In the genomic region with DNA sequence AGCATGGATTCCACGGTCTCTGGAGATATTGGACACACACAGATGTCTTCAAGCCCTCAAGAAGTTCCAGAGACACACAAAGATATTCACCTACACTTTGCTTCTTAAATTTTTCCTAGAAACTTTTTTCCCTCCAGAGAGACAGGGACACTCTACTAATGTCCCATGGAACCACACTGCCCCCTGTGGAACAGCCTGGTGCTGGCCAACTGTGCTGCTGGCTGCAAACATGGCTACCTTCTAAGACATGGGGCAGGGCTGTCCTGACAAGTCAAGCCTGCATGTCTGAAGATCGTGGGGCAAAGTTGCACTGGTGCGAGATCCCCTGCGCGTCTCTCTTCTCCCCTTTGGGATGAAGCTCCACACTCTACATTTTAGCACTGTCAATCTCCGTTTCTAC, we compare ENCODE assay signal across 8 mouse cellular contexts.
A peak's percentile ranks its signal among the peaks of the same experiment; 100 is the strongest.
DNase-seq lines count a peak whose midpoint lies in the region; ATAC-seq and TF ChIP-seq lines count a peak whose summit lies in the region.

No protein-coding gene starts in this region.

- H3K27ac ChIP-seq in embryonic facial prominence, embryonic 14.5 days (replicated peaks; ENCODE audit: low read depth, low read length), result no peak overlapping the region
- H3K27ac ChIP-seq in heart, embryonic 16.5 days (ENCODE audit: low read length), result no peak overlapping the region
- no peak overlapping the region for H3K27ac ChIP-seq in layer of hippocampus, adult 2 months
- no peak overlapping the region for H3K27ac ChIP-seq in lung, embryonic 16.5 days (ENCODE audit: low read length)
- H3K27ac ChIP-seq in stomach, embryonic 14.5 days (ENCODE audit: low read length), result no peak overlapping the region

- ATAC-seq in embryonic facial prominence, embryonic 14.5 days (ENCODE audit: low read depth), result peak; percentile 79
- ATAC-seq in heart, embryonic 16.5 days (replicated peaks; ENCODE audit: extremely low read depth, insufficient read depth, low FRiP score), result peak; percentile 82
- ATAC-seq in lung, embryonic 16.5 days (ENCODE audit: low read depth), result peak; percentile 85
- 0 out of 2 replicates have a peak, but pooled peaks have one; percentile 80 for ATAC-seq in stomach, embryonic 14.5 days (ENCODE audit: insufficient number of reproducible peaks, insufficient read depth, low FRiP score, low read depth)
- ATAC-seq in erythroblast, adult 5-6 weeks (replicated peaks; ENCODE audit: low FRiP score, poor library complexity, severe bottlenecking), result no peak

- 48% methylated on average over 6 of the region's 6 CpGs for WGBS in embryonic facial prominence, embryonic 14.5 days
- 55% methylated on average over 6 of the region's 6 CpGs for WGBS in heart, embryonic 16.5 days
- 51% methylated on average over 6 of the region's 6 CpGs for WGBS in lung, embryonic 16.5 days
- 43% methylated on average over 6 of the region's 6 CpGs for WGBS in stomach, embryonic 14.5 days

- H3K4me3 ChIP-seq in embryonic facial prominence, embryonic 14.5 days (ENCODE audit: low read depth, low read length), result no peak overlapping the region
- no peak overlapping the region for H3K4me3 ChIP-seq in heart, embryonic 16.5 days (ENCODE audit: low read length)
- no peak overlapping the region for H3K4me3 ChIP-seq in layer of hippocampus, adult 2 months
- H3K4me3 ChIP-seq in lung, embryonic 16.5 days (ENCODE audit: low read length), result no peak overlapping the region
- no peak overlapping the region for H3K4me3 ChIP-seq in stomach, embryonic 14.5 days (ENCODE audit: low read depth, low read length)

- no peak overlapping the region for H3K9ac ChIP-seq in embryonic facial prominence, embryonic 14.5 days (ENCODE audit: low read depth, low read length)
- H3K9ac ChIP-seq in heart, embryonic 16.5 days (ENCODE audit: low read length), result no peak overlapping the region
- H3K9ac ChIP-seq in lung, embryonic 16.5 days (ENCODE audit: low read length), result no peak overlapping the region
- H3K9ac ChIP-seq in stomach, embryonic 14.5 days (replicated peaks; ENCODE audit: low read depth, low read length), result no peak overlapping the region

- peaks cover 5% of the 10 kb centered on the region; the same call in 1 of the 2 replicates for H3K4me1 ChIP-seq in embryonic facial prominence, embryonic 14.5 days (ENCODE audit: control insufficient read depth, insufficient read depth, low read length)
- peaks cover 19% of the 10 kb centered on the region for H3K4me1 ChIP-seq in heart, embryonic 16.5 days (ENCODE audit: control insufficient read depth, insufficient read depth, low read length)
- peaks cover 11% of the 10 kb centered on the region for H3K4me1 ChIP-seq in lung, embryonic 16.5 days (replicated peaks; ENCODE audit: control insufficient read depth, insufficient read depth, low read length)
- H3K4me1 ChIP-seq in stomach, embryonic 14.5 days (ENCODE audit: control insufficient read depth, insufficient read depth, low read length), result peaks cover 9% of the 10 kb centered on the region; the same call in 1 of the 2 replicates

- no peaks in the 10 kb centered on the region for H3K36me3 ChIP-seq in embryonic facial prominence, embryonic 14.5 days (ENCODE audit: control insufficient read depth, insufficient read depth, low read length)
- H3K36me3 ChIP-seq in heart, embryonic 16.5 days (ENCODE audit: control insufficient read depth, insufficient read depth), result no peaks in the 10 kb centered on the region; the same call in 1 of the 2 replicates
- H3K36me3 ChIP-seq in lung, embryonic 16.5 days (ENCODE audit: control insufficient read depth, insufficient read depth, low read length), result no peaks in the 10 kb centered on the region
- no peaks in the 10 kb centered on the region for H3K36me3 ChIP-seq in stomach, embryonic 14.5 days (ENCODE audit: control insufficient read depth, insufficient read depth, low read length)

- no peak overlapping the region for H3K4me2 ChIP-seq in embryonic facial prominence, embryonic 14.5 days (ENCODE audit: low read depth, low read length)
- peak overlapping the region; percentile 39; the same call in 1 of the 2 replicates for H3K4me2 ChIP-seq in heart, embryonic 16.5 days (ENCODE audit: low read depth, low read length)
- H3K4me2 ChIP-seq in lung, embryonic 16.5 days (ENCODE audit: low read depth, low read length), result 0 out of 2 replicates have a peak overlapping the region, but pooled peaks have one; percentile 12
- H3K4me2 ChIP-seq in stomach, embryonic 14.5 days (replicated peaks; ENCODE audit: low read depth, low read length), result no peak overlapping the region

- H3K27me3 ChIP-seq in embryonic facial prominence, embryonic 14.5 days (replicated peaks; ENCODE audit: control insufficient read depth, insufficient read depth, low read length), result no peaks in the 10 kb centered on the region
- H3K27me3 ChIP-seq in heart, embryonic 16.5 days (ENCODE audit: control insufficient read depth, insufficient read depth, low read length), result no peaks in the 10 kb centered on the region
- no peaks in the 10 kb centered on the region for H3K27me3 ChIP-seq in lung, embryonic 16.5 days (ENCODE audit: control insufficient read depth, insufficient read depth, low read depth, low read length)
- no peaks in the 10 kb centered on the region for H3K27me3 ChIP-seq in stomach, embryonic 14.5 days (ENCODE audit: control insufficient read depth, insufficient read depth, low read length)

- H3K9me3 ChIP-seq in embryonic facial prominence, embryonic 14.5 days (ENCODE audit: control insufficient read depth, low read length), result no peaks in the 10 kb centered on the region
- H3K9me3 ChIP-seq in heart, embryonic 16.5 days (replicated peaks; ENCODE audit: control insufficient read depth, low read length), result no peaks in the 10 kb centered on the region
- no peaks in the 10 kb centered on the region for H3K9me3 ChIP-seq in lung, embryonic 16.5 days (ENCODE audit: control insufficient read depth, low read length)
- no peaks in the 10 kb centered on the region for H3K9me3 ChIP-seq in stomach, embryonic 14.5 days (ENCODE audit: control insufficient read depth, low read depth, low read length)

- peak; percentile 78 for DNase-seq in ES-CJ7 (ENCODE audit: low read depth, low spot score)
- DNase-seq in adrenal gland, postnatal 36 days, result peak; percentile 84 to 88
- peak; percentile 87 for DNase-seq in embryonic facial prominence, embryonic 14.5 days (ENCODE audit: low spot score)
- peak; percentile 63 to 76 for DNase-seq in layer of hippocampus, adult 2 months (ENCODE audit: low spot score in 2 of 2)

- TF ChIP-seq CTCF in layer of hippocampus, adult 2 months (conservative IDR thresholded peaks at IDR 0.05), result peak; percentile 92

Comparison
In these comparisons a context has a peak if more than half of its experiments do, and no peak if none do; other contexts are left out.
1. H3K4me2 ChIP-seq: peak in heart, embryonic 16.5 days (single experiment) and lung, embryonic 16.5 days (single experiment); none in embryonic facial prominence, embryonic 14.5 days (single experiment) and stomach, embryonic 14.5 days (single experiment).
2. Peak in every context shown above with its lines, with median percentiles within 50 percentile points of each other: DNase-seq.